ENCODE assay signal across 27 mouse cellular contexts in the genomic region with DNA sequence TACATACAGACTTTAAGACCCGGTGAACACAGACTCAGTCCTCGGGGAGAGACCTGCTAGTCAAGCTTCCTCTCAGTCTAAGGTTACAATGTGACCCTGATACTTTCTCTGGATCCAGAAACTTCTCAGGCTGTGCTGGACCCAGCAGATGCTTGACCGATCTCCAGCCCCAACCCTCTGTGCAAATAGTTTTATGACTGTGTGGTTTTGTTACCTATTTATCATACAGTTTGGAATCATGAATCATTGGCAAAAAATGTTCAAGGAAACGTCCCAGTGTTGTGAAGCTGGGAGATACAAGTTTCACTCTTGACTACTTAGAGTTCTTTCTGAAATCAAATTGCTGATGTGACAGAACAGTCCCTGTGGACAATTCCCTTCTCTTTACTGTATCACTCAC. TPM values are rescaled to one million over a fixed set of nuclear protein-coding genes. Genes with fewer than 3 reads are reported as not detected.
DNase-seq lines count a peak whose midpoint lies in the region; ATAC-seq and TF ChIP-seq lines count a peak whose summit lies in the region.
"Had no signal": no experiment of that assay in that cellular context is flagged by ENCODE, and none has a peak within 500 bp of the region (broad histone marks: within the 10 kb centered on the region; RNA-seq: fewer than 3 reads in every experiment).

No protein-coding gene starts in this region.

- peak; percentile 25 for DNase-seq in forebrain, embryonic 11.5 days (ENCODE audit: low spot score)
- peak; percentile 68 for DNase-seq in 3134 (ENCODE audit: extremely low read depth, insufficient read length, low spot score)
- DNase-seq in NIH3T3 (ENCODE audit: low read depth) = peak; percentile 79
- no peak for DNase-seq in urinary bladder, postnatal 4 days (ENCODE audit: low spot score in 2 of 2)
- DNase-seq in right cerebral cortex, postnatal 10 days (ENCODE audit: low spot score in 2 of 2) = no peak
- DNase-seq: adrenal gland, postnatal 25 days; cerebellum, adult 18-20 months; cerebellum, postnatal 14 days; gastrocnemius, adult 2 months; gastrocnemius, postnatal 36 days; heart, adult 2 months; kidney, adult 2 months; liver; lung, adult 2 months; lung, postnatal 10 days had no signal

- no peaks in the 10 kb centered on the region for H3K9me3 ChIP-seq in forebrain, embryonic 11.5 days (ENCODE audit: control insufficient read depth, low read length)
- H3K9me3 ChIP-seq in forebrain, embryonic 12.5 days = 0 out of 2 replicates have a peak, but pooled peaks cover under 1% of the 10 kb centered on the region
- H3K9me3 ChIP-seq: embryonic facial prominence, embryonic 15.5 days; heart, embryonic 15.5 days; hindbrain, embryonic 12.5 days; intestine, embryonic 15.5 days; midbrain, embryonic 13.5 days; neural tube, embryonic 15.5 days had no signal

- TF ChIP-seq POLR2A in myocyte (IDR thresholded peaks at IDR 0.05; ENCODE audit: insufficient read length, low read depth) = no peak

- no peak overlapping the region for H3K27ac ChIP-seq in forebrain, embryonic 11.5 days (ENCODE audit: low read depth, low read length)
- H3K27ac ChIP-seq in forebrain, embryonic 12.5 days = no peak overlapping the region
- H3K27ac ChIP-seq: embryonic facial prominence, embryonic 15.5 days; gastrocnemius, adult 2 months; heart, adult 2 months; heart, embryonic 15.5 days; hindbrain, embryonic 12.5 days; hindbrain, postnatal 0 days; intestine, embryonic 15.5 days; liver, embryonic 14.5 days; macrophage; midbrain, embryonic 13.5 days; neural tube, embryonic 15.5 days had no signal

- WGBS in forebrain, embryonic 11.5 days = 83% methylated on average over 4 of the region's 4 CpGs
- WGBS in forebrain, embryonic 12.5 days = 84% methylated on average over 4 of the region's 4 CpGs

- ATAC-seq in forebrain, embryonic 11.5 days (replicated peaks; ENCODE audit: low FRiP score) = no peak
- ATAC-seq in forebrain, embryonic 12.5 days (ENCODE audit: low FRiP score) = no peak
- ATAC-seq: forebrain, embryonic 16.5 days; hindbrain, postnatal 0 days; intestine, embryonic 15.5 days; midbrain, embryonic 13.5 days had no signal

- H3K4me2 ChIP-seq in forebrain, embryonic 11.5 days (ENCODE audit: low read depth, low read length, severe bottlenecking) = no peak overlapping the region
- no peak overlapping the region for H3K4me2 ChIP-seq in forebrain, embryonic 12.5 days
- H3K4me2 ChIP-seq in myocyte (ENCODE audit: low read depth) = peak overlapping the region; percentile 50
- H3K4me2 ChIP-seq: embryonic facial prominence, embryonic 15.5 days; heart, embryonic 15.5 days; hindbrain, embryonic 12.5 days; intestine, embryonic 15.5 days; midbrain, embryonic 13.5 days; neural tube, embryonic 15.5 days had no signal

- no peaks in the 10 kb centered on the region for H3K36me3 ChIP-seq in forebrain, embryonic 11.5 days (ENCODE audit: control insufficient read depth, insufficient read depth, low read length)
- no peaks in the 10 kb centered on the region for H3K36me3 ChIP-seq in forebrain, embryonic 12.5 days (replicated peaks)
- no peaks in the 10 kb centered on the region for H3K36me3 ChIP-seq in myocyte (ENCODE audit: control insufficient read depth, insufficient read depth)
- H3K36me3 ChIP-seq: embryonic facial prominence, embryonic 15.5 days; heart, embryonic 15.5 days; hindbrain, embryonic 12.5 days; intestine, embryonic 15.5 days; midbrain, embryonic 13.5 days; neural tube, embryonic 15.5 days had no signal

- H3ac ChIP-seq in myocyte (ENCODE audit: control insufficient read depth, insufficient read length) = no peak overlapping the region

- H3K79me2 ChIP-seq in myocyte (ENCODE audit: control insufficient read depth, insufficient read depth) = no peaks in the 10 kb centered on the region

- H3K4me3 ChIP-seq in forebrain, embryonic 11.5 days (ENCODE audit: low read depth, low read length) = no peak overlapping the region
- no peak overlapping the region for H3K4me3 ChIP-seq in forebrain, embryonic 12.5 days (replicated peaks)
- H3K4me3 ChIP-seq in myocyte = no peak overlapping the region
- H3K4me3 ChIP-seq: embryonic facial prominence, embryonic 15.5 days; gastrocnemius, adult 2 months; heart, adult 2 months; heart, embryonic 15.5 days; hindbrain, embryonic 12.5 days; intestine, embryonic 15.5 days; midbrain, embryonic 13.5 days; neural tube, embryonic 15.5 days had no signal

- H3K27me3 ChIP-seq in forebrain, embryonic 11.5 days (ENCODE audit: control insufficient read depth, insufficient read depth, low read length) = no peaks in the 10 kb centered on the region
- H3K27me3 ChIP-seq in forebrain, embryonic 12.5 days = peaks cover 10% of the 10 kb centered on the region; the same call in 1 of the 2 replicates
- H3K27me3 ChIP-seq in myocyte (ENCODE audit: control insufficient read depth, insufficient read depth, insufficient read length) = no peaks in the 10 kb centered on the region
- H3K27me3 ChIP-seq: embryonic facial prominence, embryonic 15.5 days; heart, embryonic 15.5 days; intestine, embryonic 15.5 days; neural tube, embryonic 15.5 days had no signal

- no peak overlapping the region for H3K9ac ChIP-seq in forebrain, embryonic 11.5 days (ENCODE audit: low read length)
- H3K9ac ChIP-seq in forebrain, embryonic 12.5 days = no peak overlapping the region
- H3K9ac ChIP-seq: embryonic facial prominence, embryonic 15.5 days; heart, embryonic 15.5 days; hindbrain, embryonic 12.5 days; intestine, embryonic 15.5 days; liver, embryonic 14.5 days; midbrain, embryonic 13.5 days; neural tube, embryonic 15.5 days had no signal

- H3K4me1 ChIP-seq in forebrain, embryonic 11.5 days (replicated peaks; ENCODE audit: control insufficient read depth, insufficient read depth, low read length) = no peaks in the 10 kb centered on the region
- peaks cover 9% of the 10 kb centered on the region for H3K4me1 ChIP-seq in forebrain, embryonic 12.5 days

TF ChIP-seq in myocyte, 11 proteins besides CTCF, POLR2A, EP300 and RAD21:
- TF ChIP-seq POLR2AphosphoS2 (IDR thresholded peaks at IDR 0.05; ENCODE audit: insufficient read length, low read depth) = no peak
- TF ChIP-seq MYOD1 (IDR thresholded peaks at IDR 0.05; ENCODE audit: control insufficient read depth in 1 of 3, insufficient read length in 2 of 3, low read depth in 2 of 3) = peak in 1 of 3 experiments; percentile 30
- TF ChIP-seq CEBPB (IDR thresholded peaks at IDR 0.05; ENCODE audit: insufficient read depth, poor library complexity, severe bottlenecking) = no peak

RNA-seq across cellular contexts. Expression of a gene that starts 55.4 kb away (rescaled TPM):
- polyA plus RNA-seq in forebrain, embryonic 11.5 days (2014; fragmentation: Nextera tagmentation; extraction: Ambion mirVana) = 51.8 and 54.6 TPM in 2 replicates
- 57.5 and 68.2 TPM in 2 replicates for polyA plus RNA-seq in forebrain, embryonic 12.5 days (2016; fragmentation: Nextera tagmentation; extraction: Ambion mirVana)
- polyA plus RNA-seq in myocyte (2012; fragmentation: generic; extraction: Trizol) = 10.3 TPM

Comparison
In these comparisons a context has a peak if more than half of its experiments do, and no peak if none do; other contexts are left out.
1. DNase-seq: peak in forebrain, embryonic 11.5 days (single experiment), 3134 (single experiment) and NIH3T3 (single experiment); none in urinary bladder, postnatal 4 days (0 of 2) and right cerebral cortex, postnatal 10 days (0 of 2).